Mouse (Mus musculus): ENCODE data around the gene Tmem251. TPM values are rescaled to one million over a fixed set of nuclear protein-coding genes. Genes with fewer than 3 reads are reported as not detected.
A peak's percentile ranks its signal among the peaks of the same experiment; 100 is the strongest.

Tmem251 gene
- polyA plus RNA-seq, 1 experiment from 2014 or later, result 12.0 TPM

DNA sequence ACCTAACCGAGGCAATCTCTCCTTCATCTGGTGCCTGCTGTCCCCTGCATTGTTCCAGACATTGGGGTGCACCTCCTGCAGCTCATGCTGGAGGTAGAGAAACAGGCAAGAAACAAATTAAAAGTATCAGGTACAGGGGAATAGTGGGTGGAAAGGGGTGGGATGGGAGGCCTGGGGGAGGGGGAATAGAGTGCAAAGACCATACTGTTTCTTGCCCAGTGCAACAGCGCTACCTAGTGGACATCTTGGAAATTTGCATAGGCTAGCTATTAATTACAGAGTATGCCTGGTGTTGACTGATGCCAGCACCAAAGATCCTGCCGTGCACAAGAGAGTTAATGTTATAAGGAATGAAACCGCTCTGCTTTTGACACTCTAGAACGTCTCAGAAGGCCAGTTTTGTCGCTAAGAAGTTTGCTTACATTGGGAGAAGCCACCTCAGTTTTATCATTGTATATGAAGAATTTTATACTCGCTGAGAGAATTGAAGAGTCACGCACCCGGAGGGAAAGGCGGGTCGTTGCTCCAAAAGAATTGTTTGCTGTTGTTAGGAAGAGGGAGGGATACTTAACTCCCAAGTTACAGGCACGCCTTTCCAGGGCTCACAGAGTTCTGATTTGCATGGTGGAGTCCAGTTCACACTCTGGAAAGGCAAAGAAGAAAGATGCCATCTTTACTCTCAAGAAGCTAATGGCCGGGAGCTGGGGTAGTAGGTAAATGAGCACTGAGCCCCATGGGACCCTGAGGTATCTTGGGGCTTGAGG is 23.8 kb upstream of the Tmem251 start:
- H3K27ac ChIP-seq, result no peak overlapping the region
- peaks cover 13% of the 10 kb centered on the region for H3K4me1 ChIP-seq
- no peaks in the 10 kb centered on the region for H3K27me3 ChIP-seq (ENCODE audit: poor library complexity, severe bottlenecking)
- DNase-seq (ENCODE audit: extremely low spot score, low spot score), result peak; percentile 56
- no peak overlapping the region for H3K4me3 ChIP-seq
- no peaks in the 10 kb centered on the region for H3K9me3 ChIP-seq
- H3K36me3 ChIP-seq (replicated peaks), result no peaks in the 10 kb centered on the region
- 32% methylated on average over 13 of the region's 13 CpGs for WGBS

GRCm38 (mm10) chr12:102722451-102722850 is 21.1 kb upstream of the Tmem251 start:
- Histone ChIP-seq H3K27ac (peak overlapping the region; percentile 3; the same call in 1 of the 2 replicates), H3K9me3 (no peaks in the 10 kb centered on the region), H3K36me3 (replicated peaks) (no peaks in the 10 kb centered on the region), H3K27me3 (ENCODE audit: poor library complexity, severe bottlenecking) (no peaks in the 10 kb centered on the region), H3K4me1 (peaks cover 13% of the 10 kb centered on the region), H3K4me3 (no peak overlapping the region)
- 58% methylated on average over 11 of the region's 11 CpGs for WGBS
- DNase-seq (ENCODE audit: extremely low spot score, low spot score), result no peak

DNA sequence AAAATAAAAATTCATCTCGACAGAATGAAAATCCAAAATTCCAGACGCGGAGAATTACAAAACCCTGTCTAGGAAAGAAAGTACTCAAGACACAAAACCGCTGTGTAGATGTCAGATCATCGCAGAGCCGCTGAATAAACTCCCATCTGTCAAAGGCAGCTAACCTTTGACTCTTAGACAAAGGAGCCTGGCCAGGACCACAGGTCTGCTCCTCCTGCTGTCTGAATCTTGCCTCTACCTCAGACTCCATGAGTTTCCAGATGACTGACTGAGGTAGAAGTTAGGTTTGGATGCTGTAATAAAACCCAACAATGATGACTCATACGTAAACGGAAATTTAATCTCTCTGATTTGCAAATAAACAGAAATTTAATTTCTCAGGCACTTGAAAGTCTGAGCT is 20.6 kb upstream of the Tmem251 start:
- DNase-seq (ENCODE audit: extremely low spot score, low spot score), result no peak

GRCm38 (mm10) chr12:102723861-102724260 is 19.7 kb upstream of the Tmem251 start:
- Histone ChIP-seq H3K36me3 (replicated peaks) (no peaks in the 10 kb centered on the region), H3K27me3 (ENCODE audit: poor library complexity, severe bottlenecking) (no peaks in the 10 kb centered on the region), H3K9me3 (no peaks in the 10 kb centered on the region), H3K27ac (no peak overlapping the region), H3K4me1 (peaks cover 13% of the 10 kb centered on the region), H3K4me3 (no peak overlapping the region)
- WGBS, result 86% methylated on average over 6 of the region's 6 CpGs
- DNase-seq (ENCODE audit: extremely low spot score, low spot score), result no peak

More for the DNA sequence above, 20.6 kb upstream of the Tmem251 start:
- WGBS, result 82% methylated on average over 8 of the region's 8 CpGs
- Histone ChIP-seq H3K36me3 (replicated peaks) (no peaks in the 10 kb centered on the region), H3K9me3 (no peaks in the 10 kb centered on the region), H3K4me3 (no peak overlapping the region), H3K4me1 (peaks cover 13% of the 10 kb centered on the region), H3K27me3 (ENCODE audit: poor library complexity, severe bottlenecking) (no peaks in the 10 kb centered on the region), H3K27ac (no peak overlapping the region)

- no peaks in the 10 kb centered on the region for H3K27me3 ChIP-seq (ENCODE audit: poor library complexity, severe bottlenecking)
- no peak for DNase-seq (ENCODE audit: extremely low spot score, low spot score)
- no peak overlapping the region for H3K27ac ChIP-seq
- H3K36me3 ChIP-seq (replicated peaks), result no peaks in the 10 kb centered on the region
- H3K4me3 ChIP-seq, result no peak overlapping the region
- peaks cover 18% of the 10 kb centered on the region for H3K4me1 ChIP-seq
- 94% methylated on average over 6 of the region's 6 CpGs for WGBS
- no peaks in the 10 kb centered on the region for H3K9me3 ChIP-seq
These were observed 18.4 kb upstream of the Tmem251 start for GRCm38 (mm10) chr12:102725146-102725545.

- peaks cover 24% of the 10 kb centered on the region for H3K4me1 ChIP-seq
- H3K9me3 ChIP-seq, result no peaks in the 10 kb centered on the region
- H3K27me3 ChIP-seq (ENCODE audit: poor library complexity, severe bottlenecking), result no peaks in the 10 kb centered on the region
- H3K27ac ChIP-seq, result 0 out of 2 replicates have a peak overlapping the region, but pooled peaks have one; percentile 40
- H3K36me3 ChIP-seq (replicated peaks), result no peaks in the 10 kb centered on the region
- no peak for DNase-seq (ENCODE audit: extremely low spot score, low spot score)
- WGBS, result 88% methylated on average over 7 of the region's 7 CpGs
- no peak overlapping the region for H3K4me3 ChIP-seq
These were observed 17.8 kb upstream of the Tmem251 start for GRCm38 (mm10) chr12:102725761-102726175.

DNA sequence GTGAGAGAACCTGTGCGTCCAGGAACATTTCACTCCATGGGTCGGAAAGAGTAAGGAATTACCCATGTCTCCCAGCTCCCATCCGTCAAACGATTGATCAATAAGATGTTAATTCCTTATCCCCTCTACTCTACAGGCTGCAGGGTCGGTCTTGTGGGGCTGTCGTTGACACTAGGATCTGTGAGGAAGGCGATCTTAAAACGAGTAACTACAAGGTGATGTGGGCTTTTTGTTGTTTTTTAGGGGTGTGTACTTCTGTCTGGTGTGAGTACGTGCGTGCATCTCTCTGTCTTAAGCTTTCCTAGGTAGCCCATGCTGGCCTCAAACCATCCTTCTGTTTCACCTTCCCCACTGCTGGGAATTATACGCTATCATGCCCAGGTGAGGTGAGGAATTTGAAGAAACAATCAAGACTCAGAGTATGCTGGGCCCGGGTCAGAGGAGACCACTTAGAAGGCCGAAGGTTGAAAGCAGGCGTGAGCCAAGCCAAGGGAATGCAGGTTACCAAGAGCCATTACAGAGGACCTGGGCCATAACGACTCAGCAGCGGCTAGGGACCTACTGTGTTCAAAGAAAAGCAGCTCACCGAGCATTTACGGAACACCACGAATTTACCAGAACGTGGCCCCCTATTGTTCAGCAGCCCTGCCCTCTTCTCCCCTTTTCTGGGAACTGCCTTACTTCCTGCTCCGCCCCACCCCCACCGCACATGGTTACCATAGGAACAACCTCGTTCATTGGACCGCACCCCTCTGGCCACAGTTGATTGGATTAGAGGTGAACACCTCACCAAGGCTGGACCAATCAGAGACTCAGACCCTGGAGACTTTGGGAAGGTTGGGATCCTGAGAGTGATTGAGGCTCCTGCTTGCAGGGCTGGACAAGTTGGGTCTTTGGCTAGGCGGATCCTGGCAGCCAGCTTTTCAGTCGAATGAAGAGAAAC is 13.4 kb upstream of the Tmem251 start:
- DNase-seq (ENCODE audit: extremely low spot score, low spot score), result peak; percentile 92
- peak overlapping the region; percentile 40 for H3K4me3 ChIP-seq
- WGBS, result 33% methylated on average over 26 of the region's 26 CpGs

GRCm38 (mm10) chr12:102730798-102731619 is 12.6 kb upstream of the Tmem251 start:
- peaks cover 28% of the 10 kb centered on the region for H3K4me1 ChIP-seq
- 39% methylated on average over 16 of the region's 16 CpGs for WGBS
- H3K4me3 ChIP-seq, result peak overlapping the region; percentile 40
- no peaks in the 10 kb centered on the region for H3K27me3 ChIP-seq (ENCODE audit: poor library complexity, severe bottlenecking)
- H3K27ac ChIP-seq, result peak overlapping the region; percentile 93
- H3K9me3 ChIP-seq, result no peaks in the 10 kb centered on the region
- peak; percentile 26 for DNase-seq (ENCODE audit: extremely low spot score, low spot score)
- H3K36me3 ChIP-seq (replicated peaks), result no peaks in the 10 kb centered on the region

More for the DNA sequence above, 13.4 kb upstream of the Tmem251 start:
- Histone ChIP-seq H3K9me3 (no peaks in the 10 kb centered on the region), H3K4me1 (peaks cover 28% of the 10 kb centered on the region), H3K27me3 (ENCODE audit: poor library complexity, severe bottlenecking) (no peaks in the 10 kb centered on the region), H3K27ac (peak overlapping the region; percentile 93), H3K36me3 (replicated peaks) (no peaks in the 10 kb centered on the region)

DNA sequence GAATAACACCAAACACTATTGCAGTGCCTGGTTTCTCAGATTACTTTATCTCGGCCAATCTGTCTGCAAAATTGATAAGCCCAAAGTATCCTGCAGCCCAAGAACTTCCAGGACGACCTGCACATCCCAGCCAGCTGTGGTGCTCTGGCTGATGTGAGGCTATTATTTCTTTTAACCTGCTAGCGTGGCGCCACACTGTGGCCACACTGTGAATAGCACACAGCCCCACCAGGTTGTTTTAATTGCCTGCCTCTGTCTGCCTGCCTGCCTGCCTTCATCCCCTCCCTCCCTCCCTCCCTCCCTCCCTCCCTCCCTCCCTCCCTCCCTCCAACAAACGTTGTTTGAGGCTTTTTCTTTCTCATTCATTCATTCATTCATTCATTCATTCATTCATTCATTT is 10.2 kb upstream of the Tmem251 start:
- no peaks in the 10 kb centered on the region for H3K27me3 ChIP-seq (ENCODE audit: poor library complexity, severe bottlenecking)
- H3K36me3 ChIP-seq (replicated peaks), result no peaks in the 10 kb centered on the region
- peaks cover 28% of the 10 kb centered on the region for H3K4me1 ChIP-seq
- no peak overlapping the region for H3K4me3 ChIP-seq
- peak; percentile 62 for DNase-seq (ENCODE audit: extremely low spot score, low spot score)
- no peak overlapping the region for H3K27ac ChIP-seq
- WGBS, result 16% methylated on average over 5 of the region's 5 CpGs
- H3K9me3 ChIP-seq, result no peaks in the 10 kb centered on the region

DNA sequence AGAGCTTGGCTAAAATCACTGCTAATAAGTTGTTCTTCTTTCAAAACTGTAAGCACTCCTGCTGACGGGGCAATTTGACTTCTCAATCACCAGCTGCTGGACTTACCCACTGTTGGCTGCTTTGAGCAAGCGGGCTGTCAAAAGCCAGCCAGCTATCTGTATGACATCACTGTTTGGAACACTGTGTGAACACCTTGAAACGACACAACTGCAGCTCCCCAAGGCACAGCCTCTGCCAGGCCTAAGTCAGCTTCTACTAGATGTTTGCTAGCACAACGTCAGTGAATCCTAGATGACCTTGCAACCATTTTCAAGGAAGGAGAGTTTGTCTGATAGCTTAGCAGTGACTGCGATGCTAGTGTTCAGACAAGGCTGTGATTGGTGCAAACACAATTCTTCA is 4.5 kb upstream of the Tmem251 start:
- Histone ChIP-seq H3K4me1 (peaks cover 17% of the 10 kb centered on the region), H3K27ac (no peak overlapping the region), H3K27me3 (ENCODE audit: poor library complexity, severe bottlenecking) (no peaks in the 10 kb centered on the region), H3K4me3 (no peak overlapping the region), H3K36me3 (replicated peaks) (peaks cover 18% of the 10 kb centered on the region), H3K9me3 (no peaks in the 10 kb centered on the region)
- DNase-seq (ENCODE audit: extremely low spot score, low spot score), result no peak
- 84% methylated on average over 5 of the region's 5 CpGs for WGBS

GRCm38 (mm10) chr12:102740285-102740684 is 3.3 kb upstream of the Tmem251 start:
- Histone ChIP-seq H3K9me3 (no peaks in the 10 kb centered on the region), H3K4me1 (peaks cover 27% of the 10 kb centered on the region), H3K27me3 (ENCODE audit: poor library complexity, severe bottlenecking) (no peaks in the 10 kb centered on the region), H3K36me3 (replicated peaks) (peaks cover 18% of the 10 kb centered on the region), H3K27ac (no peak overlapping the region), H3K4me3 (no peak overlapping the region)
- DNase-seq (ENCODE audit: extremely low spot score, low spot score), result no peak
- 64% methylated on average over 3 of the region's 3 CpGs for whole genome bisulfite sequencing

DNA sequence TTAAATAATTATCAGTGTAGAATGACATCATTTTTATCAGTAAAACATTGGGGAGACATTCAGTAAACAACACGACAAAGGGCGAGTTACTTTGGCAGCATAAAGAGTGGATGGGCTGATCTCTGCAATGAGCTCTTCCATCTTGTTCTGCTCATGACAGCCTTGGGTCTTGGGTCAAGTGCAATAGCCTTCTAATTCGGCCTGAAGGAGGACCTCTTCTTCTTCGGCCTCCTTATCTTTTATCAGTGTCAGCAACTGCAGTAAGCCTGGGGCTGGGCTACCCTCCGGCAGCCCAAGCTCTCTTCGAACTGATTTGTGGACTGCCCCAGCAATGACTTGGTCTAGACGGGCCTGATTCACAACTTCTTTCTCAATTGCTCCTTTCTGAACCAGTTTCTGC is 1.5 kb upstream of the Tmem251 start:
- H3K9me3 ChIP-seq, result no peaks in the 10 kb centered on the region
- H3K27ac ChIP-seq, result no peak overlapping the region
- DNase-seq (ENCODE audit: extremely low spot score, low spot score), result no peak
- no peaks in the 10 kb centered on the region for H3K27me3 ChIP-seq (ENCODE audit: poor library complexity, severe bottlenecking)
- peak overlapping the region; percentile 91; the same call in 1 of the 2 replicates for H3K4me3 ChIP-seq
- 91% methylated on average over 7 of the region's 7 CpGs for WGBS
- H3K36me3 ChIP-seq (replicated peaks), result peaks cover 31% of the 10 kb centered on the region
- peaks cover 30% of the 10 kb centered on the region for H3K4me1 ChIP-seq

Measured in forebrain, embryonic 10.5 days (tissue).